Mouse (Mus musculus) erythroid progenitor cell, adult 5-6 weeks (primary cell): ENCODE data around the gene St8sia1. TPM values are rescaled to one million over a fixed set of nuclear protein-coding genes. Genes with fewer than 3 reads are reported as not detected.
A peak's percentile ranks its signal among the peaks of the same experiment; 100 is the strongest.

Experiments
- ATAC-seq: replicated peaks from 2 replicates; pipeline ENCODE4 v1.8.0; 2016; ENCODE audit warnings: moderate number of reproducible peaks, mild to moderate bottlenecking, moderate TSS enrichment, inconsistent platforms; ENCODE audit not compliant: poor library complexity, low FRiP score, severe bottlenecking
- total RNA-seq, 2 experiments: library from RNA; stranded (forward) in 1 of 2; stranded (reverse) in 1 of 2; fragments of 150-400 nt in 1 of 2; fragments of 186-747, 209-891 nt in 1 of 2; gene quantifications; 2 replicates each; pipeline versions ENCODE4 v1.2.3 to v1.2.4; 2015 to 2017; ENCODE audit warnings: low replicate concordance in 2 of 2

St8sia1 gene
- total RNA-seq, 2 experiments from 2014 or later = 1.7 TPM; not detected in 1

GRCm38 (mm10) chr6:142915464-142915863 is 48.8 kb downstream of the St8sia1 start:
- no peak for ATAC-seq

- no peak for ATAC-seq
Observed at GRCm38 (mm10) chr6:142914676-142915075, 49.6 kb downstream of the St8sia1 start.

GRCm38 (mm10) chr6:142911263-142911662 is 53.0 kb downstream of the St8sia1 start:
- no peak for ATAC-seq

- no peak for ATAC-seq
Observed at GRCm38 (mm10) chr6:142910721-142911120, 53.5 kb downstream of the St8sia1 start.

- no peak for ATAC-seq
Observed at GRCm38 (mm10) chr6:142909771-142910105, 54.5 kb downstream of the St8sia1 start.

DNA sequence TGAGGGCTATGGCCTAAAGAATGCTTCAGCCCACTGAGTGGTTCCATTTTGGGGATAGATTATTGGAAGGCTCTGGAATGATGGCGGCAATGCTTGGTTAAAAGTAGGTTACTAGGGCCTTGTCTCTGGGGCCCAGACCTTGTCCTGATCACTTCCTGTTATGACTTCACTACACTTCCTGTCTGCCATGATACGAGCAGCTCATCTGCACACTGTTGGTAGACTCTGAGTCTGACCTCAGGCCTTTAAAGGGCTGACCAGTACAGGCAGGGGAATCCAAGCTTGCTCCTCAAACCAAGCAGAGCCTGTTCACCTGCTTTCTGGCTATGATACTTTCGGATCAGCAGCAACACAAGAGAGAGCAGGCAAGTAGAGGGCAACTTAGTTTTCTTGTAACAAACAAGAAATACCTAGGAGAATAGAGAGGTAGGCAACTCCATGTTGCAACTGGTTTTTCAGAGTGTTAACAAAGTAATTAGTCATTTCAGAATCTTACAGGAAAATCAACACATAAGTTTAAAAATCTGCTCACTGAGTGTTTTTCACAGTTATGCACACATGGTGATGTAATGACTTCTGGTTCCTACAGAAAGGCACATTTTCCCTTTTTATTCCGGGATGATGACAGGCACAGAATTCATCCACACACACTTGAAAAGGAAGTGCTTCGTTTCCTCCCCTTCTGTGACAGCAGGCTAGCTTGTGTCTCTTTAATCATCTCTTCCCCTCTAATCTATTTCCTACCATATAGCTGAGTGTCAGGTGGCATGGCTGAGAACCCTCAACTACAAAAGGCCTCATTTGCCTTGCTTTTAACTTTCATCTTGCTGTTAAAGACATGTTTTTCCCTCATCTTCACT is 55.1 kb downstream of the St8sia1 start:
- no peak for ATAC-seq

- ATAC-seq = no peak
Observed at GRCm38 (mm10) chr6:142908412-142908811, 55.8 kb downstream of the St8sia1 start.

GRCm38 (mm10) chr6:142895371-142895770 is 68.9 kb downstream of the St8sia1 start:
- ATAC-seq = no peak

GRCm38 (mm10) chr6:142893716-142894115 is 70.5 kb downstream of the St8sia1 start:
- ATAC-seq = no peak

- no peak for ATAC-seq
Observed at GRCm38 (mm10) chr6:142890321-142890720, 73.9 kb downstream of the St8sia1 start.

- no peak for ATAC-seq
Observed at GRCm38 (mm10) chr6:142888970-142889740, 75.1 kb downstream of the St8sia1 start.

GRCm38 (mm10) chr6:142888346-142888745 is 75.9 kb downstream of the St8sia1 start:
- ATAC-seq = no peak

DNA sequence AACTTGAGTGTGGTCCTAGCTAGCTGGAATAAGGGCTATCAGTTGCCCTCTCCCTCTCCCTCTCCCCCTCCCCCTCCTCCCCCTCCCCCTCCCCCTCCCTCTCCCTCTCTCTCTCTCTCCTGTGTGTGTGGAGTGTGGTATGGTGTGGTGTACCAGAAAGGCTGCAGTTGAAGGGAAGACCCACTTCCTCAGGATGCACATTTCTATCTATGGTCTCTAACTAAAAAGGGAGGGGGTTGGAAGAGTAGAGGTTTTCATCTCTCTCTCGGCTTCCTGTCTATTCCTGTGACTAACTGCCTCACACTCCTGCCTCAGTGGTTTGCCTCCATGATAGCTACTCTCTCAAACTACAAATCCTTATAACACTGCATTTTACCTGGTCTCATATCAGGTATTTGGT is 76.9 kb downstream of the St8sia1 start:
- ATAC-seq = no peak

- ATAC-seq = no peak
Observed at GRCm38 (mm10) chr6:142885364-142886154, 78.7 kb downstream of the St8sia1 start.

GRCm38 (mm10) chr6:142884128-142884527 is 80.1 kb downstream of the St8sia1 start:
- peak; percentile 78 for ATAC-seq

GRCm38 (mm10) chr6:142880849-142881470 is 83.3 kb downstream of the St8sia1 start:
- no peak for ATAC-seq

DNA sequence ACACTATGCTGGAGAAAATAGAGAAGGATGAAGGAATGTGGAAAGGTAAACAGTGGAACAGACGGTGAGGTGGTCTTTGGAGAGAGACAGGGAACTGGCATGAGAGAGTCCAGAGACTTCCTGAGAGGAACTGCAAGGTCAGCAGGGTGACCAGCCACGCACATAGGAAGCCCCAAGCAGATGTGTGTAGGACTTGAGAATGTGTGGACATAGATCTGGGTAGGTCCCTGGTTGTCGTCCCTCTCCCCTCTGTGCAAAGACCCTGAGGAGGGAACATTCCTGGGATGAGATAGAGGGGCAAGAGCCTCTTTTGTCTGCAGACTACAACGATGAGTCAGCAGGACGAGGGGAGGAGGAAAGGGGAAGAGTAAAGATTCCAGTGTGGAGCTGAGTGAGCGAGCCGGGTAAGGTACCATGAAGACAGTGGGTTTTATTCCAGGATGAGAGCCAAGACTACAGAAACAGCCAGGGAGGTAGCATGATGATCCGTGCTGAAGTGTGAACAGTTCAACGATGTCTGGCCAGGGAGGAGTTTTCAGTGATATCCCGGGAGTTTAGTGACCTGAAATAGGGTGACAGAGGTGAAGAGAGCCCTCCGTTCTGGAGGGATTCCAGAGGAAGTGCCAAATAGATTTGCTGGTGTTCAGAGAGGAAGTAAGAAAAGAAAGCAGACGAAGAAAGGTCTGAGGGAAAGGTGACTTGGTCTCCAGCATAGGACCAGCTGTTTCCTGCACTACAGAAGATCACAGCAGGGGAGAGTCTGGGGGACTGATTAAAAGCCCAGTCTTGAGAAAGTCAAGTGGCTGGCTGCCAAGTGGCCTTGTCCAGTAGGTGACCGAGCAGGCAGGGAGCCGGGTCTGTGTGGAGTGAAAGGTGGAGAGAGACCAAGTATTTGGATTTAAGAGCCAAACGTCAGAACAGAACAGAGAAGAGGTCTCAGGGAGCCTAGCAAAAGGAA is 85.2 kb downstream of the St8sia1 start:
- no peak for ATAC-seq

DNA sequence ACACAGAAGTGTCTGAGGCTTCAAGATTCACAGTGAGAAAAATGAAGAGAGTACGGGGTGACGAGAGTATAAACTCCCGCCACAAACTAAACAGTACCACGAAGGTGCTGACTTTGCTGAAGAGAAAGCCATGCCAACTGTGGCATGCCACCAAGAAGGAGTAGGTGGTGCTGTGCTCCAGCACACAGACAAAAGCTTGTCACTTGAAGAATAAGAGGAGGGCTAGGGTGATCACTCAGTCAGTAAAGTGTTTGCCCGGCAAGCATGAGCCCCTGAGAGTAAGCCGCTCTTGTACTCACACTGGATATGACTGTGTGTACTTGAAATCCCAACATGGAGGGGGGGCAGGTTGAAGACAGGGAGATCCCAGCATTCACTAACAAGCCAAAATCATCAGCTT is 87.0 kb downstream of the St8sia1 start:
- no peak for ATAC-seq
